Mouse (Mus musculus): ENCODE data around the gene Tmem132d. TPM values are rescaled to one million over a fixed set of nuclear protein-coding genes. Genes with fewer than 3 reads are reported as not detected.
A peak's percentile ranks its signal among the peaks of the same experiment; 100 is the strongest.

Gene Tmem132d
- total RNA-seq, 1 experiment: 2.5 TPM

DNA sequence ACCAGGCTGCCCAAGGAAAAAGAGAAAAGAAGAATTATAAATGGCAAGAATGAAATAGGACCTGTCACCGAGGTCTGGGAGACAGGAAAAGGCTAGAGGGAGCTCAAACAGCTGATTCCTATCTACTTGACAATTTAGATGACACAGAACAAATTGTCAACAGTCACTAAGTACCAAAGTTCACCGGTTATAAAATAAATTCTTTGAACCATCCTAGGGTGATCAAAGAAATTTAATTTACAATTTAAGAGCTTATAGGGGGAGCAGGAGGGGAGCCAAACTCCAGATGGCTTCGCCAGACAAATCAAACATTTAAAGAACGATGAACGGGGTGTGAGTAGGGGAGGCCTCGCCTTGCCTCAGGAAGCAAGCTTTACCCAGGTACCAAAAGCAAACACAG, 20.6 kb downstream of the Tmem132d start:
- no peak overlapping the region for H3K27ac ChIP-seq (ENCODE audit: insufficient read depth, low read depth, low read length, poor library complexity, severe bottlenecking)
- H3K36me3 ChIP-seq (ENCODE audit: control insufficient read depth, insufficient read depth, low read length, poor library complexity, severe bottlenecking): no peaks in the 10 kb centered on the region
- in situ Hi-C loops (cut with MboI; ENCODE audit: low sequenced_read_pairs in 2 of 2, unreplicated experiment in 2 of 2): no loop called here
- no peaks in the 10 kb centered on the region for H3K9me3 ChIP-seq (ENCODE audit: control insufficient read depth, insufficient read depth, low read depth, low read length)
- H3K4me3 ChIP-seq (ENCODE audit: insufficient read depth in 1 of 2, low read depth in 1 of 2, low read length in 2 of 2, poor library complexity in 1 of 2, severe bottlenecking in 1 of 2): no peak overlapping the region
- no peak overlapping the region for H3K9ac ChIP-seq (ENCODE audit: insufficient read depth, low read depth, low read length, poor library complexity, severe bottlenecking)
- H3K4me1 ChIP-seq (ENCODE audit: control insufficient read depth in 2 of 2, insufficient read depth in 2 of 2, low read length in 2 of 2, poor library complexity in 1 of 2): no peaks in the 10 kb centered on the region
- TF ChIP-seq ZNF384 (IDR thresholded peaks at IDR 0.05; ENCODE audit: low read depth, low read length) (no peak), CHD2 (IDR thresholded peaks at IDR 0.05; ENCODE audit: low read depth, low read length) (no peak), ZC3H11A (IDR thresholded peaks at IDR 0.05; ENCODE audit: borderline replicate concordance, low read depth, low read length) (no peak), MAFK (IDR thresholded peaks at IDR 0.05; ENCODE audit: insufficient read depth, low read depth, low read length) (no peak)
- no peak for DNase-seq (ENCODE audit: low read depth, low spot score)

DNA sequence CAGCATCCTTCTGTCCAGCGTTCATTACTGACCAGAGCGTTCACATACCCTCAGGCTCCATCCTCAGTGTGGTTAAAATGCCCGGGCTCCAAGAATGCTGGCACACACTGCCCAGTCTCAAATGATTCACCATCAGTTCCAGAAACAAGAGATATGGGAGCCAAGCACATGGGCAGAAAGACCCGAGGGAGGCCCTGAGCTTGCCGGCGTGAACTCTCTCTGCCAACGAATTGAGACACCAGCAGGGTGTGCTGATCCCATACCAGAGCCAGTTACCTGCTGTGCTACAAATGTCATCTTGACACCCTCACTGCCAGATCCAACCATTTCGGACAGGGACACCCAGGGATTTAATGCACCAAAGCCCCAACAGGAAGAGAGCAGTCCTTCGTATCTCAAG, 25.3 kb downstream of the Tmem132d start:
- H3K4me3 ChIP-seq (ENCODE audit: insufficient read depth in 1 of 2, low read depth in 1 of 2, low read length in 2 of 2, poor library complexity in 1 of 2, severe bottlenecking in 1 of 2): no peak overlapping the region
- H3K9ac ChIP-seq (ENCODE audit: insufficient read depth, low read depth, low read length, poor library complexity, severe bottlenecking): no peak overlapping the region
- DNase-seq (ENCODE audit: low read depth, low spot score): no peak
- no peaks in the 10 kb centered on the region for H3K4me1 ChIP-seq (ENCODE audit: control insufficient read depth in 2 of 2, insufficient read depth in 2 of 2, low read length in 2 of 2, poor library complexity in 1 of 2)
- no peak overlapping the region for H3K27ac ChIP-seq (ENCODE audit: insufficient read depth, low read depth, low read length, poor library complexity, severe bottlenecking)
- no peak for TF ChIP-seq MAFK (IDR thresholded peaks at IDR 0.05; ENCODE audit: insufficient read depth, low read depth, low read length)
- no peak for TF ChIP-seq ZC3H11A (IDR thresholded peaks at IDR 0.05; ENCODE audit: borderline replicate concordance, low read depth, low read length)
- TF ChIP-seq CHD2 (IDR thresholded peaks at IDR 0.05; ENCODE audit: low read depth, low read length): no peak
- TF ChIP-seq ZNF384 (IDR thresholded peaks at IDR 0.05; ENCODE audit: low read depth, low read length): no peak
- no peak for TF ChIP-seq HCFC1 (IDR thresholded peaks at IDR 0.05; ENCODE audit: borderline replicate concordance, insufficient read depth, low read length)
- no peaks in the 10 kb centered on the region for H3K9me3 ChIP-seq (ENCODE audit: control insufficient read depth, insufficient read depth, low read depth, low read length)
- H3K36me3 ChIP-seq (ENCODE audit: control insufficient read depth, insufficient read depth, low read length, poor library complexity, severe bottlenecking): no peaks in the 10 kb centered on the region
- in situ Hi-C loops (cut with MboI; ENCODE audit: low sequenced_read_pairs in 2 of 2, unreplicated experiment in 2 of 2): no loop called here

DNA sequence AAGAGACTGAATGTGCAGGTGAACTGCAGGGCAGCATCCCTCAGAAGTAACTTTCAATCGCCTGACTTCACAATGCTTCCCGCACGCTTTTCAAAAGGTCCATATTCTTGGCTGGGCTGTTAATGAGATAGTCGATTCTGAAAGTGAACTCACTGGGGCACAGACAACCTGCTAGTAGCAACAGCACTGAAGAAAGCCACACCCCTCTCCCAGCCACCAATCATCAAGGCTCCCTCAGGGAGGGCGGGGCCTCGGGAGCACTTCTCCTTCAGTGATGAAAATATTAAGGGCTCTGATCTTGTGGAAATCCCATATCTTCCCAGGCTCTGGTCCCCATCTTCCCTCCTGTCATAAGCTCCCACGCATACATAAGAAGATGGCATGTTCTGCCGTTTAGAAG, 27.8 kb downstream of the Tmem132d start:
- Histone ChIP-seq H3K4me3 (ENCODE audit: insufficient read depth in 1 of 2, low read depth in 1 of 2, low read length in 2 of 2, poor library complexity in 1 of 2, severe bottlenecking in 1 of 2) (no peak overlapping the region), H3K4me1 (ENCODE audit: control insufficient read depth in 2 of 2, insufficient read depth in 2 of 2, low read length in 2 of 2, poor library complexity in 1 of 2) (no peaks in the 10 kb centered on the region), H3K9ac (ENCODE audit: insufficient read depth, low read depth, low read length, poor library complexity, severe bottlenecking) (no peak overlapping the region), H3K9me3 (ENCODE audit: control insufficient read depth, insufficient read depth, low read depth, low read length) (no peaks in the 10 kb centered on the region), H3K27ac (ENCODE audit: insufficient read depth, low read depth, low read length, poor library complexity, severe bottlenecking) (no peak overlapping the region), H3K36me3 (ENCODE audit: control insufficient read depth, insufficient read depth, low read length, poor library complexity, severe bottlenecking) (no peaks in the 10 kb centered on the region)
- in situ Hi-C loops (cut with MboI; ENCODE audit: low sequenced_read_pairs in 2 of 2, unreplicated experiment in 2 of 2): no loop called here
- DNase-seq (ENCODE audit: low read depth, low spot score): no peak
- TF ChIP-seq ZC3H11A (IDR thresholded peaks at IDR 0.05; ENCODE audit: borderline replicate concordance, low read depth, low read length) (no peak), MAFK (IDR thresholded peaks at IDR 0.05; ENCODE audit: insufficient read depth, low read depth, low read length) (no peak), HCFC1 (IDR thresholded peaks at IDR 0.05; ENCODE audit: borderline replicate concordance, insufficient read depth, low read length) (no peak), CHD2 (IDR thresholded peaks at IDR 0.05; ENCODE audit: low read depth, low read length) (no peak), ZNF384 (IDR thresholded peaks at IDR 0.05; ENCODE audit: low read depth, low read length) (no peak)

DNA sequence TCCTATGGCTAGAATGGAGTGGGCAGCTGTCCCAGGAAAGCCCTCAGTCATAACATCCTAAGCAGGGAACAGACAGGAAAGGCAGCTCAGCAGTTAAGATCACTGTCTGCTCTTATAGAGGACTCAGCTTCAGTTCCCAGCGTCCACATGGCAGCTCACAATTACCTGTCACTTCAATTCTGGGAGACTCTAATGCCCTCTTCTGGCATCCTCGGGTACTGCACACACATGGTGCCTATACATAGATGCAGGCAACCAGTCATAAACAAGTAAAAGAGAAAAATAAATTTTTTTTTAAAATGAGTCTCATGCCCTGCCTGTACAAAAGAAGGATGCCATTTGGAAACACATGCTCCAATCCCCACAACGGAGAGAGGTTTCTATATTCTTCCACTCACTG, 28.7 kb downstream of the Tmem132d start:
- H3K27ac ChIP-seq (ENCODE audit: insufficient read depth, low read depth, low read length, poor library complexity, severe bottlenecking): no peak overlapping the region
- no peak for DNase-seq (ENCODE audit: low read depth, low spot score)
- no peaks in the 10 kb centered on the region for H3K9me3 ChIP-seq (ENCODE audit: control insufficient read depth, insufficient read depth, low read depth, low read length)
- TF ChIP-seq MAFK (IDR thresholded peaks at IDR 0.05; ENCODE audit: insufficient read depth, low read depth, low read length) (no peak), ZNF384 (IDR thresholded peaks at IDR 0.05; ENCODE audit: low read depth, low read length) (no peak), CHD2 (IDR thresholded peaks at IDR 0.05; ENCODE audit: low read depth, low read length) (no peak), ZC3H11A (IDR thresholded peaks at IDR 0.05; ENCODE audit: borderline replicate concordance, low read depth, low read length) (no peak), HCFC1 (IDR thresholded peaks at IDR 0.05; ENCODE audit: borderline replicate concordance, insufficient read depth, low read length) (no peak)
- no peaks in the 10 kb centered on the region for H3K36me3 ChIP-seq (ENCODE audit: control insufficient read depth, insufficient read depth, low read length, poor library complexity, severe bottlenecking)
- no peak overlapping the region for H3K4me3 ChIP-seq (ENCODE audit: insufficient read depth in 1 of 2, low read depth in 1 of 2, low read length in 2 of 2, poor library complexity in 1 of 2, severe bottlenecking in 1 of 2)
- no peak overlapping the region for H3K9ac ChIP-seq (ENCODE audit: insufficient read depth, low read depth, low read length, poor library complexity, severe bottlenecking)
- in situ Hi-C loops (cut with MboI; ENCODE audit: low sequenced_read_pairs in 2 of 2, unreplicated experiment in 2 of 2): no loop called here
- no peaks in the 10 kb centered on the region for H3K4me1 ChIP-seq (ENCODE audit: control insufficient read depth in 2 of 2, insufficient read depth in 2 of 2, low read length in 2 of 2, poor library complexity in 1 of 2)

DNA sequence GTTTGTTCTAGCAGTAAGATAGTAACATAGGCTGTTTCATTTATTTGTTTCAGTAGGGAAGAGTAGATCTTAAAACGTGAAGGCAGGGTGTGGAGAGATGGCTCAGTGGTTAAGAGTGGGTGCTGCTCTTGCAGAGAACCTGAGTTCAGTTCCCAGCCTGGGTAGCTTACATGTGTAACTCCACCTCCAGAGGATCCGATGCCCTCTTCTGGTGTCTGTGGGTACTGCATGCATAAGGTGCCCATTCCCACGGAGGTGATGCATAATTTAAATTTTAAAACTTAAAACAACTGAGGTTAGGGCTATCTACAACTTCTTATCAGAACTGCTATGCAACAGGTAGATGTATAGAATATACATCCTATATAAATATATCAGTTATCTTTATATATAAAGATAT, 40.5 kb downstream of the Tmem132d start:
- H3K27ac ChIP-seq (ENCODE audit: insufficient read depth, low read depth, low read length, poor library complexity, severe bottlenecking): no peak overlapping the region
- no peaks in the 10 kb centered on the region; the same call in 1 of the 2 replicates for H3K9me3 ChIP-seq (ENCODE audit: control insufficient read depth, insufficient read depth, low read depth, low read length)
- TF ChIP-seq CHD2 (IDR thresholded peaks at IDR 0.05; ENCODE audit: low read depth, low read length) (no peak), MAFK (IDR thresholded peaks at IDR 0.05; ENCODE audit: insufficient read depth, low read depth, low read length) (no peak), ZC3H11A (IDR thresholded peaks at IDR 0.05; ENCODE audit: borderline replicate concordance, low read depth, low read length) (no peak), ZNF384 (IDR thresholded peaks at IDR 0.05; ENCODE audit: low read depth, low read length) (no peak), HCFC1 (IDR thresholded peaks at IDR 0.05; ENCODE audit: borderline replicate concordance, insufficient read depth, low read length) (no peak)
- in situ Hi-C loops (cut with MboI; ENCODE audit: low sequenced_read_pairs in 2 of 2, unreplicated experiment in 2 of 2): no loop called here
- no peak overlapping the region for H3K9ac ChIP-seq (ENCODE audit: insufficient read depth, low read depth, low read length, poor library complexity, severe bottlenecking)
- H3K4me1 ChIP-seq (ENCODE audit: control insufficient read depth in 2 of 2, insufficient read depth in 2 of 2, low read length in 2 of 2, poor library complexity in 1 of 2): no peaks in the 10 kb centered on the region
- peak; percentile 51 for DNase-seq (ENCODE audit: low read depth, low spot score)
- no peaks in the 10 kb centered on the region for H3K36me3 ChIP-seq (ENCODE audit: control insufficient read depth, insufficient read depth, low read length, poor library complexity, severe bottlenecking)
- H3K4me3 ChIP-seq (ENCODE audit: insufficient read depth in 1 of 2, low read depth in 1 of 2, low read length in 2 of 2, poor library complexity in 1 of 2, severe bottlenecking in 1 of 2): no peak overlapping the region
